Mouse (Mus musculus): ENCODE measurements around the gene 3110009E18Rik. TPM values are rescaled to one million over a fixed set of nuclear protein-coding genes. Genes with fewer than 3 reads are reported as not detected.

The 3110009E18Rik gene
- polyA plus RNA-seq, 1 experiment from 2014 or later, result 12.5 TPM

DNA sequence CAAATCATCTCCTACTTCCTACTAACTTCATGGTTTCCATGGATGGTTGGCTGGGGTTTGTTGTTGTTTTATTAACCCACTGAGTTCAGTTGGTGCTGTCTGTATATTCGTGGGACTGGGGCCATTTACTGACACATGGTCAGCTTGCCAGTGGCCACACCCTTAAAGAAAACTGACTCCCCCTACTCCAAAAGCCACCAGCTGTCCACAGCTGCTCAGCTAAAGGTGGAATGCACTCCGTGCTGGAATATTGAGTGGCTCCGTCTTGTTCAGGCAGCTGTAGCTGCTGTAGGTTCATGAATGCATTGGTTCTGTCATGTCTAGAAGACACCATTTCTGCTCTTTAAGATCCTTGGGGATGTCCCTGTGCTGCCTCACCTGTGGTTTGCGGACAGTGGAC lies 102.6 kb downstream of the 3110009E18Rik start:
- ATAC-seq (no peak), DNase-seq (ENCODE audit: low spot score) (no peak)
- 62% methylated on average over 4 of the region's 4 CpGs for WGBS
- H3K9ac ChIP-seq (replicated peaks; ENCODE audit: low read depth), result no peak overlapping the region
- H3K4me1 ChIP-seq (ENCODE audit: insufficient read depth, low read depth, low read length), result no peaks in the 10 kb centered on the region
- H3K9me3 ChIP-seq (ENCODE audit: low read length), result no peaks in the 10 kb centered on the region
- no peaks in the 10 kb centered on the region for H3K36me3 ChIP-seq (ENCODE audit: insufficient read depth, low read length)
- H3K27ac ChIP-seq (ENCODE audit: low read length), result no peak overlapping the region
- no peak overlapping the region for H3K4me3 ChIP-seq (ENCODE audit: low read depth, low read length)
- TF ChIP-seq EP300 (IDR thresholded peaks at IDR 0.05) (no peak), CTCF (IDR thresholded peaks at IDR 0.05) (no peak)
- no peaks in the 10 kb centered on the region for H3K27me3 ChIP-seq (replicated peaks; ENCODE audit: insufficient read depth, low read length)
- no peak overlapping the region for H3K4me2 ChIP-seq (replicated peaks; ENCODE audit: low read depth, low read length)

DNA sequence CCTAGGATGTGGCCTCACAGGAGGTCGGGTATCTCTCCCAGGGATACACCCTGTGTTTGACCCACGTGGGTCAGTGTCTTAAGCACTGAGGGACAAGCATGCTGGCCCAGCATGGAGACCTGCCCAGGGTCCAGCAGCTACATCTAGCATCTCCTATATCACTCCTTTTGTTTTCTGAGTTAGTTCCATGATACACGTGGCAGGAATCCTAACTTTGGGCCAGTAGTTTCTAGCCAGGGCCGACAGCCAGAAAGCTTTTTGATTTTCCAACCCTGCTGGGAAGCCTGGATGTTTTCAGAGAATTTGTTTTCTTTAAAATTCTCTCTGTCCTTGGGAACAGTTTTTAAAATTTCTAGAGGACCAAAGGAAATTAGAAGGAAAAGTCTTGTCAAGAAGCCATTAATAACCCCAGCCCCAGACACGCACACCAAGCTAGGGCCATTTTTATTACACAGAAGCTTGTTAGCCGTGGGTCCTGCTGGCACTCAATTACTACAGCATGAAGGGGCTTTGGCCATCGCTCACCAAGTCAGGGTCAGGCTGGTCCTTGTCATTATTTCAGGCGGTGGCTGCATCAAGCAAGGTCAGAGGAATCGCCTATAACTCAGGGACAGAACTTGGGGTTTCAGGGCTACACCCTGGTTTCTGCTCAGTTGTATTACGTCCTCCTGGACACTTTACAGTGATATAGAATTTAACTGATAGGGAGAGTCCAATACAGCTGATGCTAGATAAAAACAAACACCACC lies 108.9 kb downstream of the 3110009E18Rik start:
- WGBS, result 73% methylated on average over 10 of the region's 10 CpGs
- H3K27me3 ChIP-seq (replicated peaks; ENCODE audit: insufficient read depth, low read length), result no peaks in the 10 kb centered on the region
- TF ChIP-seq EP300 (IDR thresholded peaks at IDR 0.05), result no peak
- TF ChIP-seq CTCF (IDR thresholded peaks at IDR 0.05), result no peak

DNA sequence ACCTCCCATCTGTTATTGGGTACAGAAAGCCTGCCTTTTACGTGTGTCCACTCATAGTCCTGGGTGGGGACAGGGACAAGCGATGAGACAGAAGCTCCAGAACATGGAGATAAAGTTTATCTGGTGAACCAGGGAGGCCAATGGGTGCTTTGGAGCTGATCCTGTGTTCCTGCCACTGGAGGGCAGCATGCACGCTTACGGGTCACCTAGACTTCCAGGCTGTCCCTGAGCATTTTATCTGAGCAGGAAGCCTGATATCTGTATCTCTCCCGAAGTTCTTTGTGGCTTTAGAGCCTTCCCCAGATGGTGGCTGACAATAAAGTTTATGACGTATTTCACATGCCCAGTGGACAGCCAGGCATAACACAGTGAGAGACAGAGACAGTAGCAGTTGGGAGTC lies 110.3 kb downstream of the 3110009E18Rik start:
- ATAC-seq, result no peak
- H3K36me3 ChIP-seq (ENCODE audit: insufficient read depth, low read length), result no peaks in the 10 kb centered on the region
- H3K9me3 ChIP-seq (ENCODE audit: low read length), result no peaks in the 10 kb centered on the region
- H3K4me3 ChIP-seq (ENCODE audit: low read depth, low read length), result no peak overlapping the region
- H3K9ac ChIP-seq (replicated peaks; ENCODE audit: low read depth), result no peak overlapping the region
- H3K4me2 ChIP-seq (replicated peaks; ENCODE audit: low read depth, low read length), result no peak overlapping the region
- no peak overlapping the region for H3K27ac ChIP-seq (ENCODE audit: low read length)
- peak; percentile 73 for TF ChIP-seq CTCF (IDR thresholded peaks at IDR 0.05)
- TF ChIP-seq EP300 (IDR thresholded peaks at IDR 0.05), result no peak
- peak; percentile 43 for DNase-seq (ENCODE audit: low spot score)
- H3K27me3 ChIP-seq (replicated peaks; ENCODE audit: insufficient read depth, low read length), result no peaks in the 10 kb centered on the region
- no peaks in the 10 kb centered on the region for H3K4me1 ChIP-seq (ENCODE audit: insufficient read depth, low read depth, low read length)
- 29% methylated on average over 6 of the region's 6 CpGs for WGBS

More for the DNA sequence above, 108.9 kb downstream of the 3110009E18Rik start:
- H3K9me3 ChIP-seq (ENCODE audit: low read length), result no peaks in the 10 kb centered on the region
- DNase-seq (ENCODE audit: low spot score) (no peak), ATAC-seq (no peak)
- no peaks in the 10 kb centered on the region for H3K4me1 ChIP-seq (ENCODE audit: insufficient read depth, low read depth, low read length)
- H3K36me3 ChIP-seq (ENCODE audit: insufficient read depth, low read length), result no peaks in the 10 kb centered on the region
- H3K4me2 ChIP-seq (replicated peaks; ENCODE audit: low read depth, low read length), result no peak overlapping the region
- H3K27ac ChIP-seq (ENCODE audit: low read length), result no peak overlapping the region
- H3K9ac ChIP-seq (replicated peaks; ENCODE audit: low read depth), result no peak overlapping the region
- H3K4me3 ChIP-seq (ENCODE audit: low read depth, low read length), result no peak overlapping the region

DNA sequence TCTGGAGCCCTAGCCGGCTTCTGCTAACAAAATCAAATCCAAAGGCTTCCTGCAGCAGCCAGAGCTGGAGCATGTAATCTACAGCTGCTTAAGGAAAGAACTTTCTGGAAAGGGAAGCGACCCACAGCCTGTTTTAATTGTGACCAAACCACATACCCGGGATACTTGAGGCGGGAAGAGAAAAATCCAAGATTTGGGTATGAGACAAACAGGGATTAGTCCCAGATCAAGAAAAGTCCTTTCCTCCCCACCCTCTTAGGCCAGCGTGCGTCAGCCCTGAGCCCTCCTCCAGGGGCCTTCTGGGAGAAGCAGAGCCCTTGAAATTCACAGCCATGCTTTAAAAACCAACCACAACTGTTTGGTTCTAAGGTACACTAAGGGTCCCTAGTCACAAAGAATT lies 111.2 kb downstream of the 3110009E18Rik start:
- Histone ChIP-seq H3K4me2 (replicated peaks; ENCODE audit: low read depth, low read length) (no peak overlapping the region), H3K36me3 (ENCODE audit: insufficient read depth, low read length) (no peaks in the 10 kb centered on the region), H3K9ac (replicated peaks; ENCODE audit: low read depth) (no peak overlapping the region), H3K27ac (ENCODE audit: low read length) (no peak overlapping the region), H3K27me3 (replicated peaks; ENCODE audit: insufficient read depth, low read length) (no peaks in the 10 kb centered on the region), H3K4me3 (ENCODE audit: low read depth, low read length) (no peak overlapping the region), H3K4me1 (ENCODE audit: insufficient read depth, low read depth, low read length) (no peaks in the 10 kb centered on the region), H3K9me3 (ENCODE audit: low read length) (no peaks in the 10 kb centered on the region)
- WGBS, result 68% methylated on average over 6 of the region's 6 CpGs
- ATAC-seq (no peak), DNase-seq (ENCODE audit: low spot score) (no peak)
- no peak for TF ChIP-seq CTCF (IDR thresholded peaks at IDR 0.05)
- no peak for TF ChIP-seq EP300 (IDR thresholded peaks at IDR 0.05)

DNA sequence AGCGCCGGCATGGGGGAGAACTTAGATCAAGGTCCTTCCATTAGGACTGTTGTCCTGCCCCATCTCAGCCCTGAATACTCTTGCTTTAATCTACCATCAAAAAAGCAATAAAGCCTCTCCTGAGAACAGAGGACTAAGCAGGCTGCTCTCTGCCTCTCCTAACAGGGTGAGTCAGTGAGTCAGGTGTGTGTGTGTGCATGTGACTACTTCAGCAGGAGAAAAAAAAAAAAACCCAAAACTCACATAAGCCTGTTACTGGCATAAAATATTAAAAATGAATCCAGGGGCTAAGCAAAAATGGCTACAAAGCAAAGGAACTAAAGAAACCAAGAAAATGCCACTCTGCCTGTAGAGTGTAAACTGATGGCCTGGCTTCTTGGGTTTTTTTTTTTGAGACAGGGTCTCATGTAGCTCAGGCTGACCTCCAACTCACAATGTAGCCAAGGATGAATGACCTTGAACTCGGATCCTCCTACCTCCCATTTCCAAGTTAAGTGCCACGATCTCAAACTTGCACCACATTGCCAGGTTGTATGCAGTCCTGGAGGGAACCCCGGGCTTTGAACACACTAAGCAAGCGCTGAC lies 114.7 kb downstream of the 3110009E18Rik start:
- H3K4me1 ChIP-seq (ENCODE audit: insufficient read depth, low read depth, low read length), result no peaks in the 10 kb centered on the region
- 88% methylated on average over 6 of the region's 6 CpGs for WGBS
- no peak overlapping the region for H3K27ac ChIP-seq (ENCODE audit: low read length)
- no peak overlapping the region for H3K4me3 ChIP-seq (ENCODE audit: low read depth, low read length)
- no peaks in the 10 kb centered on the region for H3K9me3 ChIP-seq (ENCODE audit: low read length)
- no peak for TF ChIP-seq EP300 (IDR thresholded peaks at IDR 0.05)
- no peak for TF ChIP-seq CTCF (IDR thresholded peaks at IDR 0.05)
- no peak overlapping the region for H3K4me2 ChIP-seq (replicated peaks; ENCODE audit: low read depth, low read length)
- ATAC-seq (no peak), DNase-seq (ENCODE audit: low spot score) (no peak)
- H3K27me3 ChIP-seq (replicated peaks; ENCODE audit: insufficient read depth, low read length), result no peaks in the 10 kb centered on the region
- no peak overlapping the region for H3K9ac ChIP-seq (replicated peaks; ENCODE audit: low read depth)
- no peaks in the 10 kb centered on the region for H3K36me3 ChIP-seq (ENCODE audit: insufficient read depth, low read length)

DNA sequence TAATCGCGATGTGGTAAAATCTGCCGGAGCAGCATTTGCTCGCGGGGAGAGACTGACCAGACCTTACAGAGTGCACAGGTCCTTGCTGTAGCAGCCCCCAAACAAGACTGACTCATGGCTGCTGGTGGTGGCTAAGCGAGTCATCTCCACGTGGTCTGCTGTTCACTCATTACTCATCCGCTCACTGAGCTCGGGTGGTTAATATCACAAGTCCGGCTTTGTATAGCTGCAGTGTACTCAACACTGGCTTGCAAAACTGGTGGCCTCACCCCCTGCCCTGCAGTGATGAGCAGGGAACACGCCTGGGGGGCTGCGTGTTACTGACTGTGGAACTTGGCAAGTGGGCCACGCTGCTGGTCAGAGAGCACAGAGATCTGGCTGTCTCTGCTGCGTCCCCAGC lies 115.4 kb downstream of the 3110009E18Rik start:
- ATAC-seq, result no peak
- WGBS, result 76% methylated on average over 14 of the region's 14 CpGs
- no peaks in the 10 kb centered on the region for H3K36me3 ChIP-seq (ENCODE audit: insufficient read depth, low read length)

More for the DNA sequence above, 115.4 kb downstream of the 3110009E18Rik start:
- H3K27ac ChIP-seq (ENCODE audit: low read length), result no peak overlapping the region
- no peak for DNase-seq (ENCODE audit: low spot score)
- no peak overlapping the region for H3K4me3 ChIP-seq (ENCODE audit: low read depth, low read length)
- no peaks in the 10 kb centered on the region for H3K4me1 ChIP-seq (ENCODE audit: insufficient read depth, low read depth, low read length)
- TF ChIP-seq CTCF (IDR thresholded peaks at IDR 0.05) (no peak), EP300 (IDR thresholded peaks at IDR 0.05) (no peak)
- H3K9ac ChIP-seq (replicated peaks; ENCODE audit: low read depth), result no peak overlapping the region
- H3K4me2 ChIP-seq (replicated peaks; ENCODE audit: low read depth, low read length), result no peak overlapping the region
- no peaks in the 10 kb centered on the region for H3K9me3 ChIP-seq (ENCODE audit: low read length)
- H3K27me3 ChIP-seq (replicated peaks; ENCODE audit: insufficient read depth, low read length), result no peaks in the 10 kb centered on the region

All from lung, postnatal 0 days (tissue).